Mouse (Mus musculus) limb, embryonic 14.5 days (tissue): ENCODE results near the gene Nufip2. TPM values are rescaled to one million over a fixed set of nuclear protein-coding genes. Genes with fewer than 3 reads are reported as not detected.

Experiments
- ATAC-seq: fragments of 200-750 bp; cut with Nextera tagmentation; 2 replicates; pipeline ENCODE4 v1.8.0; 2017; ENCODE audit warnings: low read depth, moderate number of reproducible peaks, moderate TSS enrichment; ENCODE audit not compliant: low FRiP score
- DNase-seq: peaks from one replicate; pipeline ENCODE4 v3.0.0-alpha.2; 2015; ENCODE audit warnings: low spot score
- H3K27ac ChIP-seq: fragments of 300-500 bp; sonication (generic); replicated peaks from 2 replicates; pipeline ENCODE4 v1.5.1; 2014; ENCODE audit warnings: low read depth, mild to moderate bottlenecking, low read length, moderate library complexity, mixed read lengths
- H3K27me3 ChIP-seq: fragments of 300-500 bp; sonication (generic); 2 replicates; pipeline ENCODE4 v1.6.1; 2014; ENCODE audit warnings: low read length, mixed read lengths; ENCODE audit not compliant: control insufficient read depth, insufficient read depth
- H3K36me3 ChIP-seq: fragments of 300-500 bp; sonication (generic); 2 replicates; pipeline ENCODE4 v1.6.1; 2014; ENCODE audit warnings: mild to moderate bottlenecking, low read length, moderate library complexity, mixed read lengths; ENCODE audit not compliant: control insufficient read depth, insufficient read depth
- H3K4me1 ChIP-seq: fragments of 300-500 bp; sonication (generic); 2 replicates; pipeline ENCODE4 v1.6.1; 2014; ENCODE audit warnings: antibody characterized with exemption, low read length, mixed read lengths; ENCODE audit not compliant: control insufficient read depth, insufficient read depth
- H3K4me2 ChIP-seq: fragments of 300-500 bp; sonication (generic); replicated peaks from 2 replicates; pipeline ENCODE4 v1.6.1; 2014; ENCODE audit warnings: low read depth, mild to moderate bottlenecking, low read length, moderate library complexity; ENCODE audit not compliant: severe bottlenecking
- H3K4me3 ChIP-seq: fragments of 300-500 bp; sonication (generic); replicated peaks from 2 replicates; pipeline ENCODE4 v1.5.1; 2014; ENCODE audit warnings: low read length
- H3K9ac ChIP-seq: fragments of 300-500 bp; sonication (generic); 2 replicates; pipeline ENCODE4 v1.6.1; 2014; ENCODE audit warnings: mild to moderate bottlenecking, low read depth, low read length, moderate library complexity; ENCODE audit not compliant: severe bottlenecking
- H3K9me3 ChIP-seq: fragments of 300-500 bp; sonication (generic); 2 replicates; pipeline ENCODE4 v1.6.1; 2016; ENCODE audit warnings: low read length; ENCODE audit not compliant: control insufficient read depth
- POLR2A ChIP-seq: fragments of 200-500 bp; IDR thresholded peaks from 2 replicates; pipeline ENCODE4 v1.8.0; 2012; ENCODE audit warnings: inconsistent platforms, mild to moderate bottlenecking, moderate library complexity, borderline replicate concordance; ENCODE audit not compliant: insufficient read depth, insufficient read length; ENCODE audit errors: extremely low read depth
- WGBS: fragments of 180-500 bp; shearing (Covaris S2); extraction: QIAGEN DNeasy Blood & Tissue Kit; methylation state at CpG from one replicate; pipeline ENCODE4 v1.1.7; 2014; 5-methylcytosine and 5-hydroxymethylcytosine counted together
- polyA plus RNA-seq, 2 experiments: library from polyadenylated mRNA; depleted of rRNA in 1 of 2; stranded (reverse) in 1 of 2; unstranded in 1 of 2; fragments of >200 nt; fragmentation: Nextera tagmentation in 1 of 2; extraction: Ambion mirVana in 1 of 2; gene quantifications; 2 replicates each; pipeline versions ENCODE4 v1.2.1 to v1.2.3; 2012 to 2014

Nufip2 gene
- polyA plus RNA-seq, 2 experiments = 5.8 to 21.3 TPM

GRCm38 (mm10) chr11:77752525-77752924, 66.6 kb downstream of the Nufip2 start:
- no peaks in the 10 kb centered on the region for H3K27me3 ChIP-seq
- no peaks in the 10 kb centered on the region for H3K9me3 ChIP-seq
- no peak overlapping the region for H3K4me3 ChIP-seq
- no peak for TF ChIP-seq POLR2A
- no peak overlapping the region for H3K27ac ChIP-seq
- H3K9ac ChIP-seq = no peak overlapping the region
- ATAC-seq = no peak
- no peaks in the 10 kb centered on the region for H3K36me3 ChIP-seq
- H3K4me2 ChIP-seq = no peak overlapping the region
- WGBS = 74% methylated on average over 5 of the region's 5 CpGs
- DNase-seq = no peak
- H3K4me1 ChIP-seq = no peaks in the 10 kb centered on the region

GRCm38 (mm10) chr11:77753469-77753868, 67.5 kb downstream of the Nufip2 start:
- Histone ChIP-seq H3K4me3 (no peak overlapping the region), H3K27me3 (no peaks in the 10 kb centered on the region), H3K4me2 (no peak overlapping the region), H3K36me3 (no peaks in the 10 kb centered on the region), H3K9ac (no peak overlapping the region), H3K4me1 (no peaks in the 10 kb centered on the region), H3K27ac (no peak overlapping the region), H3K9me3 (no peaks in the 10 kb centered on the region)
- DNase-seq (no peak), ATAC-seq (no peak)
- TF ChIP-seq POLR2A = no peak
- 62% methylated on average over 3 of the region's 3 CpGs for WGBS

- no peak for ATAC-seq
- TF ChIP-seq POLR2A = no peak
- WGBS = 82% methylated on average over 4 of the region's 4 CpGs
Observed at GRCm38 (mm10) chr11:77760031-77760430, 74.1 kb downstream of the Nufip2 start.

GRCm38 (mm10) chr11:77762783-77763672, 77.1 kb downstream of the Nufip2 start, which contains the start of gene Myo18a:
Gene Myo18a (plus strand): TSS chr11:77763246.
- Histone ChIP-seq H3K9me3 (no peaks in the 10 kb centered on the region), H3K27me3 (no peaks in the 10 kb centered on the region), H3K27ac (peak within 1 kb of the TSS; percentile 82), H3K9ac (peak within 1 kb of the TSS; percentile 91), H3K4me1 (peaks cover 33% of the 10 kb centered on the region), H3K4me2 (peak within 1 kb of the TSS; percentile 89), H3K36me3 (no peaks in the 10 kb centered on the region), H3K4me3 (peak within 1 kb of the TSS; percentile 86)
- DNase-seq (peak; percentile 76), ATAC-seq (peak; percentile 86)
- TF ChIP-seq POLR2A = 0 out of 2 replicates have a peak, but pooled peaks have one; percentile 25
- 4% methylated on average over 50 of the region's 79 CpGs for WGBS

More at GRCm38 (mm10) chr11:77760031-77760430, 74.1 kb downstream of the Nufip2 start:
- no peak for DNase-seq
- Histone ChIP-seq H3K4me2 (no peak overlapping the region), H3K9me3 (no peaks in the 10 kb centered on the region), H3K4me1 (peaks cover 12% of the 10 kb centered on the region), H3K27ac (no peak overlapping the region), H3K27me3 (no peaks in the 10 kb centered on the region), H3K9ac (no peak overlapping the region), H3K36me3 (no peaks in the 10 kb centered on the region), H3K4me3 (no peak overlapping the region)

GRCm38 (mm10) chr11:77763673-77764340, 77.9 kb downstream of the Nufip2 start:
- Histone ChIP-seq H3K27ac (peak overlapping the region; percentile 82), H3K27me3 (no peaks in the 10 kb centered on the region), H3K4me1 (peaks cover 33% of the 10 kb centered on the region), H3K4me3 (peak overlapping the region; percentile 86), H3K4me2 (peak overlapping the region; percentile 89), H3K9me3 (no peaks in the 10 kb centered on the region), H3K9ac (peak overlapping the region; percentile 91), H3K36me3 (no peaks in the 10 kb centered on the region)
- ATAC-seq (peak; percentile 62), DNase-seq (peak; percentile 42)
- no peak for TF ChIP-seq POLR2A
- 4% methylated on average over 26 of the region's 26 CpGs for WGBS
